Mouse (Mus musculus) gonadal fat pad, adult 2 months (tissue): ENCODE measurements at regions not wholly inside any gene's neighbourhood (a gene's known extent, or its start where the extent isn't known, plus 50 kb on each side); places are given as distances from the start of the nearest gene placed in this dataset.

Experiments used
- DNase-seq: peaks from one replicate; pipeline ENCODE4 v3.0.0-alpha.2; 2012; ENCODE audit warnings: low read depth

DNA sequence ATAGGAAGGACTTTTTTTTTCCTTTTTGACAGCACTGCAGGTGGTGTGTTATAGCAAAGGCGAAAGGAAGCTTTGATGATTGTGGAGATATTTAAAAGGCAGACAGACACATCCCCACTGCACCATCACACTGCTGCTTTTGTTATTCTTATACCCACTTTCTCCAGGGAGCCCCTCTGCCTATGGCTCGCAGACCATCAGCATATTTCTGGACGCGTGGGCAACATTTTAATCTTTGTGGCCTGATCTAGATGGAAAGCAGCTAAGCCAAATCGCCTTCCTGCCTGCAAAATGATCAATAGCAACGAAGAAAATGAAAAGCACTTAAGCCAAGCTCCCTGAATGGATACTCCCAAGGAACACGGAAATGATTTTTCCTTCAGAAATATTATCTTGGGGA, 1054.0 kb downstream of the Synb start:
- DNase-seq, result no peak

GRCm38 (mm10) chr14:68224152-68224551, 1069.9 kb downstream of the Synb start:
- DNase-seq, result no peak

GRCm38 (mm10) chr14:68219025-68219595, 1075.0 kb downstream of the Synb start:
- DNase-seq, result no peak

DNA sequence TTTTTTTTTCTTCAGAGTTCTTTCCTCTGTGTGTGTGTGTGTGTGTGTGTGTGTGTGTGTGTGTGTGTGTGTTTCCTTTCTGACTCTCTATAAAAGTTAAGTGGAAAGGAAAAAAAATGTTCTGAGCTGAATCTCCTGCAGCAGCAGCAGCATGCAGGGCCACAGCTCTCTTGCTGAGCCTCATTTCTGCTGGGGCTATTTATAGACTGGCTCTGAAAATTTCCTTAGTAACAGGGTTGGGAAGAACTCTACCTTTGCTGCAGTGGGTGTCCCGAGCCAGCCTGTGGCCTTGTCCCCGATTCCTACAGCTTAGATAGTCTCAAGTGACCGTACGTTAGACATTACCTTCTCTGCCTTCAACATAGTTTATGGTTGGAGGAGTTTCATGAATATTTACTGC, 1075.6 kb downstream of the Synb start:
- no peak for DNase-seq

DNA sequence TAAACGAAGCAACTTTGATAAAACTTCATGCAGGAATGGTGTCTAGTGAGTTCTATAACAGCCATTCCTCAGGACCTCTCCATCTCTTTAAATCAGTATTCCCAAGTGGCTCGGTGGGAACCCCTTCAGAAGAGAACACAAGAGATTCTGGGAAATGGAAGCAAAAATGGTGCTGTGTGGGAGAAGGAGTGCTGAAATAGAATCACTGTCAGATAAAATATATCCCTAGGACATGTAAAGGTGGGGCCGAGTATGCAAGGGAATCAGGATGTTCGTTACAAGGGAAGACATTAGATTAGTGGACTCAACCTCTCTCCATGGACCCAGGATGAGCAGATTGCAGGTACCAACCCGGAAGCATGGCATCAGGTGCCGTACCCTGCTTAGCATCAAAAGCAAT, 1076.1 kb downstream of the Synb start:
- DNase-seq, result no peak

GRCm38 (mm10) chr14:68213879-68214278, 1080.2 kb downstream of the Synb start:
- no peak for DNase-seq

DNA sequence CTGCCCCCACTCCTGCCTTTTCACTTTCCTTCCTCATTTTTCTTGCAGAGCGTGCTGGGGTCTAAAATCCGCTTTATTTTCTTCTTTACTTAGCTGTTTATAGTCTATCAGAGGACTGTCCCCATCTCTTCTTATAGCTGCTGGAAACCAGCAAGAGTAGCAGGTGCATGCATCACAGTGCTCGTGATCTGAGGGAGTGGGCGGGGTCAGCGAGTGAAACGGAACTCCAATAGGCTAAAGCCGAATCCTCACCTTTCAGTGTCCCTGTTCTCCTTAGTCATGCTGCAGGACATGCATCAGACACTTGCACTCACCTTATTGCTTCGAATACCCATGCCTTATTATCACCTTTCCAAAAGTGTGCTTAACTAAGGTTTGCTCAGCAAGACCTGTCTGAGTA, 1095.3 kb downstream of the Synb start:
- no peak for DNase-seq

DNA sequence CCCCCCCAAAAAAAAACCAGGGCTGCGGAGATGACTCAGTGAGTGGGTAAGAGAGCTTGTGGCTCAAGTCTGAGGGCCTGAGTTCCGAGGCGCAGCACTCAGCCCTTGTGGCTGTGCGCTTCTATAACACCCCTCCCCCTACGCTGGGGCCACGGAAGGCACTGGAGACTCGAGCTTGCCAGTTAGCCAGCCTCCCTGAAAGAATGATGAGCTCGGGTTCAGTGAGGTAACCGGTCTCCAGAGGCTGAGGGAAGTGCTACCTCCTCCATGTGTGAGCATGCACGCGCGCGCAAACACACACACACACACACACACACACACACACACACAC, 1096.7 kb downstream of the Synb start:
- DNase-seq, result no peak

GRCm38 (mm10) chr14:68196762-68197469, 1097.2 kb downstream of the Synb start:
- no peak for DNase-seq

DNA sequence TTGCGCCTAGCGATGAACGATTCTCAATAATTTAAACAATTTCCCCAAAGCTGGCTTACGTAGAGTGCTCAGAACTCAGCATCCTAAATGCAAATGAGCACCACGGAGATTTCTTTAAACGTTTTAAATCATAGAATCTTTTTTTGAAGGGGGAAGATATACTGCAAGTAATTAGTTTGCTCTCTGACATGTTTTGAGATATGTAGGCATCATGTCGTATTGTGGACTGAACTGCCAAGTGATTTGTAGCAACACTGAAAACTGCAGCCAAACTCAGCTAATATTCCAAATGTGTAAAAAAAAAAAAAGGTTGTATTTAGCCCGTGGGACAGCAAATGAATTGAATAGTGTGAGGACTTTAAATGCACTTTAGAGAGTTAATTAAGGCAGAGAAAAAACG, 1097.9 kb downstream of the Synb start:
- no peak for DNase-seq

DNA sequence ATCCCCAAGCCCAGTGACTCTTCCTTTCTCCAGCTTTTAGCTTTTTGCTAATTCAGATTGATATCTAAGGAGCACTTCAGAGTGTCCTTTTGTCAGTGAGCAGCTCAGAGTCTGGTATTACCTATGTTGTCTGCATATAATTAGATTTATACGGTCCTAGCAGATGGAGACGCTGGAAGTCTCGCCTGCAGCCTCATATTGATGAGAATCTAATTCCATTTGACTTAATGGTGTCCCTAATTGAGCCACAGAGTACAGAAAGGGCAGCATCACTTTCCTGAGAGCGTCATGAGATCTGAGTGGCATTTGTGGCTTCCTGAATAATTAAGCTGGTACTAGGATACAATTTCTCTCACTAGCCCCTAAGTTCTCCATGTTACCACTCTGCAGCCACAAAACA, 1104.2 kb downstream of the Synb start:
- no peak for DNase-seq

DNA sequence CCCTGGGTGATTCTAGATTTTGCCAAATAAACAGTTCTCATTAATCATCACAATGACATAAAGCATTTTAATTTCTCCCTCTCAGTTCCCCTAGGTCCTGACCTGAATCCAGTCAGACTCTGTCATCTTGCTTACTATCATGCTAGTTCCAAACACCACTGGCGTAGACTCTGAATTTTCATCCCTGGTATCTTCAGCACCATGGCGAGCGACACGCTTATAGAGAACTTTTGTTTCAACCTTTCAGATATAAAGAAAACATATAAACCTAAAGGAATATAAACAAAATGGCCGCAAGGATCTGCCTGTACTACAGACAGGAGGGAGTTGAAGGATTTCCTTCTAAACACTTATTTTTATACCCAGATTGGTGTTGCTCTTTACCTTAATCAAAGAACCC, 1105.8 kb downstream of the Synb start:
- no peak for DNase-seq

DNA sequence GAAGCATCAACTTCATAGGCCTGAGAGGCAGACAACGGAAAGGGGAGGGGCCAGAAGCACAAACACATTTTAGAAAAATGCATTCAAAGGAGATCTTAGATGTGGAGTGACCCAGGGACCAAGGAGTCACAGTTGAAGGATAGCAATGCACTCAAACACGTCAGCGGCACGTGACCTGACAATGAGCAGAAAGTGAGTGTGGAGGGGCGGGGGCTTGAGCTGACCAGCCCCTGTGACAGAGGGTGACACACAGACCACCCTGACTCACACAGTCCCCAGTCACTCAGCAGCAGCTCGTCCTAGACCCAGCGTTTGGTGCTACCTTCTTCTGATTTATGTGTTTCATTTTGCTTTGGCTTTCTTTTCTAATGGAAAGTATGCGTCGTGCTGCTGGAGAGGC, 1111.5 kb downstream of the Synb start:
- no peak for DNase-seq

DNA sequence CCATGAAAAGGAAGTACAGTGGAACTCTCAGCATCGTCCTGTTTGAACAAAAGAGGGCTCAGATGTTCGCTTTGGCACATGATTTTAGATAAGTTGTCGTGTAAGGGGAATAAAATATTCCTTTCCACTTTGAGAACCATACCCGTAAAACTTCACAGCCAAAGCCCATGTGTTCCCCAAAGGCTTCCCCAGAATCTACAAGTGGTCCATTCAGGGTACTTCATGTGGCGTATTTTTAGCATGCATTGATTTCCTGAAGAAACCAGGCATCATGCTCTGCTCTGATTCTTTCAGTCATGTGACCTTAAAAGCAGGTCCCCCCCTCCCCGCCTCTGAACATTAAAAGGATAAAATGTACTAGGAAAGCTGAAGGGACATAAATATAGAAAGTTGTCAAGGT, 1112.9 kb downstream of the Synb start:
- DNase-seq, result no peak
